Mouse (Mus musculus) kidney, adult 10 weeks (tissue): ENCODE data around the gene Zfp993. TPM values are rescaled to one million over a fixed set of nuclear protein-coding genes. Genes with fewer than 3 reads are reported as not detected.

Experiments
- polyA plus RNA-seq: library from polyadenylated mRNA; stranded (reverse); fragments of 350-450 nt; fragmentation: Illumina TruSeq; extraction: RNeasy Lipid Tissue Mini Kit (QIAGEN cat#74804); gene quantifications from one replicate; pipeline ENCODE4 v1.2.3, GENCODE M21; 2014; ENCODE audit warnings: low read depth, low replicate concordance

Gene Zfp993
- 4.0 TPM for polyA plus RNA-seq

DNA sequence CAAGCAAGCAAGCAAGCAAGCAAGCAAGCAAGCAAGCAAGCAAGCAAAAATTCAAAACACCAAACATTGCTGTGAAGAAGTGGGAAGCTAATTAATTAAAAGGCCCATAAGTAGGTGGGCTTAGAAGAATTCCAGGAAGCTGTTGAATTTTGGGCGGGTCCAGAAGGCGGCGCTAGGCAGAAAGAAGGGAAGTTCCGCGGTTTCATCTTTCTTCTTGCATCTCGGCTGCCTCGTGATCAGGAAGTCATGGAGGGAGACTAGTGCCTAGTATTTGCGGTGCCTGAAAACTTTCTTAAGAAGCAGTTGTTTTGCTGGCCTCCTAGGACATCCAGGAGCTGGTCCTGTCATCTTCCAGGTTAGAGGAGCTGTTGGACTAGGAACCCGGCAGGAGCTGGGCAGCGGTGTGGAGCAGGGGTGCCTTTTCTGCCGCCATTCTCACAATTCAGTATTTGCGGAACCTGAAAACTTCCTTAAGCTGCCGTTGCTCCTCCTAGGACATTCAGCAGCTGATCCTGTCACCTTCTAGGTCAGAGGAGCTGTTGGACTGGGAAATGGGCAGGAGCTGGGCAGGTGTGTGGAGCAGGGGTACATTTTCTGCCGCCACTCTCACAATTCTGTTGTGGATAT lies at the start of gene Zfp993:
Gene Zfp993 (plus strand): TSS at position 188 of the 627 bp plus-strand sequence.

Other genes with a start within 250 kb of the Zfp993 start
- gene Zfp992, start 161.9 kb upstream of the Zfp993 start, polyA plus RNA-seq: 3.5 TPM
- not detected for gene Zfp981, start 108.9 kb upstream of the Zfp993 start, polyA plus RNA-seq